Mouse (Mus musculus) hindbrain, embryonic 14.5 days (tissue): ENCODE results near the gene Clic4. TPM values are rescaled to one million over a fixed set of nuclear protein-coding genes. Genes with fewer than 3 reads are reported as not detected.
A peak's percentile ranks its signal among the peaks of the same experiment; 100 is the strongest.
"Not testable (repeated sequence)": the region's sequence is repeated elsewhere in the genome, so short reads cannot be mapped to it uniquely, and the experiment has no call there.

Experiments
- ATAC-seq: fragments of 200-750 bp; cut with Nextera tagmentation; 2 replicates; pipeline ENCODE4 v1.8.0; 2017; ENCODE audit warnings: moderate number of reproducible peaks, mild to moderate bottlenecking, moderate TSS enrichment, moderate library complexity; ENCODE audit not compliant: low FRiP score
- DNase-seq: peaks from one replicate; pipeline ENCODE4 v3.0.0-alpha.2; 2015; ENCODE audit warnings: low spot score
- H3K27ac ChIP-seq: fragments of 300-500 bp; sonication (generic); 2 replicates; pipeline ENCODE4 v1.5.1; 2014; ENCODE audit warnings: mild to moderate bottlenecking, moderate library complexity
- H3K27me3 ChIP-seq: fragments of 300-500 bp; sonication (generic); 2 replicates; pipeline ENCODE4 v1.6.1; 2014; ENCODE audit warnings: mild to moderate bottlenecking, low read length, mixed read lengths; ENCODE audit not compliant: control insufficient read depth, insufficient read depth
- H3K36me3 ChIP-seq: fragments of 300-500 bp; sonication (generic); replicated peaks from 2 replicates; pipeline ENCODE4 v1.6.1; 2014; ENCODE audit not compliant: control insufficient read depth, insufficient read depth
- H3K4me1 ChIP-seq: fragments of 300-500 bp; sonication (generic); replicated peaks from 2 replicates; pipeline ENCODE4 v1.6.1; 2014; ENCODE audit warnings: antibody characterized with exemption, low read length, mixed read lengths; ENCODE audit not compliant: control insufficient read depth, insufficient read depth
- H3K4me2 ChIP-seq: fragments of 300-500 bp; sonication (generic); replicated peaks from 2 replicates; pipeline ENCODE4 v1.6.1; 2014; ENCODE audit warnings: mild to moderate bottlenecking, moderate library complexity
- H3K4me3 ChIP-seq: fragments of 300-500 bp; sonication (generic); replicated peaks from 2 replicates; pipeline ENCODE4 v1.5.1; 2014; ENCODE audit warnings: mild to moderate bottlenecking, low read length
- H3K9ac ChIP-seq: fragments of 300-500 bp; sonication (generic); 2 replicates; pipeline ENCODE4 v1.6.1; 2014
- H3K9me3 ChIP-seq: fragments of 300-500 bp; sonication (generic); 2 replicates; pipeline ENCODE4 v1.6.1; 2016; ENCODE audit warnings: low read length; ENCODE audit not compliant: control insufficient read depth
- WGBS: fragments of 180-500 bp; shearing (Covaris S2); extraction: QIAGEN DNeasy Blood & Tissue Kit; methylation state at CpG from one replicate; pipeline ENCODE4 v1.1.7; 2014; 5-methylcytosine and 5-hydroxymethylcytosine counted together
- polyA plus RNA-seq: library from polyadenylated mRNA; unstranded; fragments of >200 nt; fragmentation: Nextera tagmentation; extraction: Ambion mirVana; gene quantifications from 2 replicates; pipeline ENCODE4 v1.2.1, GENCODE M21; 2014

Gene Clic4
- polyA plus RNA-seq, 1 experiment from 2014 or later, result 43.2 TPM

DNA sequence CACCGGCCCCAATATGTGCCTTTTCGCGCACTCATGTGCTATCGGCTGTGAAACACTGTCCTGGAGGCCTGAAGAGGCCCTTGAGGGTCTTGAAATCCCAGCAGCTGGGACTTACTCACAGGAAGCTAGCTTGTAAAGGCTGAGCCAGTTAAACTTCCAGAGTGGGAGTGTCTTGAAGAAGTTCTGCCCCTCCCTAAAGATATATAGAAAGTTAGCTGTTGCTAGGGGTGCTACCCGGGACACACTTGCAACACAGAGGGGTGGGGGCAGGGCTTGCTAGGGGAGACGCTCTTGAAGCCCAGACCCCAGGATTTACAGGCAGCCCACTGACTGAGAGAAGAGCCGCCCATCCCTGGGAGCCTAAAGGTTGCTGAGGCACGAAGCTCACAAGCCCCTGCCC lies 12.8 kb upstream of the Clic4 start:
- no peak for DNase-seq
- Histone ChIP-seq H3K27me3 (no peaks in the 10 kb centered on the region), H3K27ac (no peak overlapping the region), H3K9me3 (no peaks in the 10 kb centered on the region), H3K36me3 (no peaks in the 10 kb centered on the region), H3K4me1 (no peaks in the 10 kb centered on the region), H3K4me2 (no peak overlapping the region), H3K9ac (no peak overlapping the region), H3K4me3 (no peak overlapping the region)
- 58% methylated on average over 8 of the region's 8 CpGs for WGBS
- no peak for ATAC-seq

GRCm38 (mm10) chr4:135283875-135284274 lies 11.3 kb upstream of the Clic4 start:
- no peak overlapping the region for H3K4me3 ChIP-seq
- no peak overlapping the region for H3K4me2 ChIP-seq
- H3K4me1 ChIP-seq, result no peaks in the 10 kb centered on the region
- WGBS, result 87% methylated on average over 7 of the region's 7 CpGs
- H3K27me3 ChIP-seq, result no peaks in the 10 kb centered on the region
- H3K9me3 ChIP-seq, result no peaks in the 10 kb centered on the region
- DNase-seq (no peak), ATAC-seq (no peak)
- no peaks in the 10 kb centered on the region for H3K36me3 ChIP-seq
- no peak overlapping the region for H3K27ac ChIP-seq
- H3K9ac ChIP-seq, result no peak overlapping the region

DNA sequence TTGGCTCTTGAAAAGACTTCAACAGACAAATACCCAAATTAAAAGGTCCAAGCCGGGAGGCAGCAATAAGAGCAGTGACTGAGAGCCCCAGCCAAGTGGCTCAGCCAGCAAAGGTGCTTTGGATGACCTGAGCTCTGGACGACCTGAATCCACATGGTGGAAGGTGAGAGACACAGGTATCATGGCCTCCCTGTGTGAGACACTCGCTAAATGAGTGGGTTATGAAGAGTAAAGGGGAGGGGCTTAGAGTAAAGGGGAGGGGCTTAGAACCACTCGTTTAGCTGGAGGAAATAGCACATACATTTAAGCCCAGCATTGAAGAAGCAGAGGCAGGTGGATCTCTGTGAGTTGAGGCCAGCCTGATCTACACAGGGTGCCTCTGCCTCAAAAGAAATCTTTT lies 10.8 kb upstream of the Clic4 start:
- Histone ChIP-seq H3K9ac (no peak overlapping the region), H3K4me2 (no peak overlapping the region), H3K4me3 (no peak overlapping the region), H3K36me3 (no peaks in the 10 kb centered on the region), H3K27me3 (no peaks in the 10 kb centered on the region), H3K9me3 (no peaks in the 10 kb centered on the region), H3K27ac (no peak overlapping the region), H3K4me1 (no peaks in the 10 kb centered on the region)
- ATAC-seq, result no peak
- 79% methylated on average over 4 of the region's 4 CpGs for WGBS
- DNase-seq, result no peak

DNA sequence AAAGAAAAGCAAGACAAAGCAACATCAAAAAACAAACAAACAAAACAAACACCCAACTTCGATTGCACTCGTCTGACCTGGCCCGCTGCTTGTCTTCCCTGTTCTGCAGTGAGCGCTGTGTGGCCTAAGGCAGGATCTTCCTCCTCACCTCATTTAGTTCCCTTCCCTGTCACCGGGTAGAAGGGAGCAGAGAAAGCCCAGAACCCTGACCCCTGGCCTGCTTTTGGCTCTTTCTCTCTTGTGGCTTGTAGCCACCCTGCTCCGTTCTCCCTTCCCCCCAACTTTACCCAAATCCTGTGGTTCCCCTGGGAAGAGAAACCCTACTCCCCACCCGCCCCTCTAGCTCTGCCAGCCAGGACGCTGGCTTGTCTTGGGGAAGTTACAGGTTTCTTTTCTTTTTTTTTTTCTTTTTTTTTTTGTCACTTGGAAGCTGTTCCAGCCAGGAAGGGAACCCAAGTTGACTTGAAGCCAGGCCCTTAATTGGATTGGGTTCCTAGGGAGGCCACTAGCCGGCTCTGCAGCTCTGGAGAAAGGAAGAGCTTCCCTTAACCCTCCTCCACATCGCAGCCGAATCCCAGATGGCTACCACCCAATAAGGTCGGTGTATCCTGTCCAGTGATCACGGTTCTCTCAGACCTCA lies 10.2 kb upstream of the Clic4 start:
- no peaks in the 10 kb centered on the region for H3K9me3 ChIP-seq
- H3K4me1 ChIP-seq, result no peaks in the 10 kb centered on the region
- H3K27ac ChIP-seq, result no peak overlapping the region
- no peaks in the 10 kb centered on the region for H3K27me3 ChIP-seq
- no peaks in the 10 kb centered on the region for H3K36me3 ChIP-seq
- WGBS, result 72% methylated on average over 13 of the region's 13 CpGs
- DNase-seq (no peak), ATAC-seq (no peak)
- no peak overlapping the region for H3K4me2 ChIP-seq
- no peak overlapping the region for H3K9ac ChIP-seq
- H3K4me3 ChIP-seq, result no peak overlapping the region

DNA sequence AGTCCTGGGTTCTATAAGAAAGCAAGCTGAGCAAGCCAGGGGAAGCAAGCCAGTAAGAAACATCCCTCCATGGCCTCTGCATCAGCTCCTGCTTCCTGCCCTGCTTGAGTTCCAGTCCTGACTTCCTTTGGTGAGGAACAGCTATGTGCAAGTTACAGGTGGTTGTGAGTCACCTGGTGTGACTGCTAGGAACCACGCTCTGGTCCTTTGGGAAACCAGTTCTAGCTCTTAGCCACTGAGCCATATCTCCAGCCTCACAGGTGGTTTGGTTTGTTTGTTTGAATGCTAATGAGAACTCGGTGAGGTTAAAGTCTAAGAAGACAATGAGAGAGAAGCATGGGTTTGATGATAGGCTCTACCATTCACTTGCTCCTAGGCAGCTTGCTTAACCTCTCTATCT lies 7.4 kb upstream of the Clic4 start:
- ATAC-seq, H3K4me1 ChIP-seq: not testable (repeated sequence)

DNA sequence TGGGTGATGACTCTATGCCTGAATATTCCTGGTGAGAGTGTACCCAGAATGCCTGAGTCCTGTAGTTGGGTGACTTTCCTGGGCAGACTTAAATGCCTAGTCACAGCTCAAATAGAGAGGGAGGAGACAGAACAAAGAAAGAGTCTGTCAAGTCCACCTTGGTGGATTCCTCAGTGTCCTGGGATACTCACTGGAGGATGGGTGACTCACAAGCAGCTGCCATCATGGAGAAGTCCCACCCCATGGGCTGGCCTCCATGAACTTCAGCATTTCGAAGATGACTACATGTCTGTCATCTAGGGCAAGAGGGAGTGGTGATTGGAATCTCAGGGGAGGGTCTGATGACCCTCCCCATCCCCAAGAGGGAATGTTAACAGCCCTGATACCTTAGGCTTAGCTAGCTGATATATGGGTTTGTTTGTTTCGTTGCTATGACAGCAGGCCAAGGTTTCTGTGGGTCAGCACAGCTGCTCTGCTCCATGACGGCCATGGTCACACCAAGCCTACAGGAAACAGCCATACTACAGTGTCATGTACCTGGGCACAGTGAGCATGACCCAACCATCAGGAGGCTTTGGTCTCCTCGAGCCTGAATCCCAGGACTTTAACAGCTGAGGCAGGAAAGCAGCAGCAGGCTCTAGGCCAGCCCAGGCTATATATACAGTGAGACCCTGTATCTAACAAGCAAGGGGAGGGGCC lies 4.2 kb upstream of the Clic4 start:
- no peaks in the 10 kb centered on the region for H3K4me1 ChIP-seq
- ATAC-seq (no peak), DNase-seq (no peak)
- WGBS, result 68% methylated on average over 4 of the region's 4 CpGs
- no peak overlapping the region for H3K9ac ChIP-seq
- no peaks in the 10 kb centered on the region for H3K27me3 ChIP-seq
- H3K36me3 ChIP-seq, result no peaks in the 10 kb centered on the region
- no peak overlapping the region for H3K4me2 ChIP-seq
- H3K4me3 ChIP-seq, result no peak overlapping the region
- H3K27ac ChIP-seq, result no peak overlapping the region
- H3K9me3 ChIP-seq, result no peaks in the 10 kb centered on the region

More for the DNA sequence above, 7.4 kb upstream of the Clic4 start:
- H3K4me2 ChIP-seq, DNase-seq, H3K36me3 ChIP-seq, H3K4me3 ChIP-seq, H3K27ac ChIP-seq, H3K27me3 ChIP-seq, H3K9ac ChIP-seq, H3K9me3 ChIP-seq: not testable (repeated sequence)
- WGBS, result 79% methylated on average over 2 of the region's 2 CpGs

DNA sequence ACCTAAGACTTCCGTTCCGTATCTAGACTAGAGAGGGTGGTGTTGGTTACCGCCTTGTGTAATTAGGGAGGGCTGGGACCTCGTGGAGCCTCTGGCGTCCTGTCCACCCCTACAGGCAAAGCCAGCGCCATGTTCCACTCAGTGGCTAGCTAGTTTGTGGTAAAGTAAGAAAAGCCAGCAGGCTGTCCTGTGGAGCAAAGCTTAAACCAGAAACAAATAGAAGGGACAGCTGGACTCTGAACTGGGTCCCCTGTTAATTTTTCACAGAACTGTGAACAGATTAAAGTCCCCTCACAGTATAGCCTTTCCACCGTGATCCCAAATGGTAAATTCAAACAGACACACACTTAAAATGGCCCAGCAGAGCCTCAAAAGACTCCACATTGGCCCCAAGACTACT lies 2.1 kb upstream of the Clic4 start:
- peaks cover 18% of the 10 kb centered on the region for H3K4me1 ChIP-seq
- H3K9me3 ChIP-seq, result no peaks in the 10 kb centered on the region
- no peak for ATAC-seq
- H3K27me3 ChIP-seq, result no peaks in the 10 kb centered on the region
- no peak overlapping the region for H3K27ac ChIP-seq
- no peaks in the 10 kb centered on the region for H3K36me3 ChIP-seq
- no peak overlapping the region for H3K4me2 ChIP-seq
- no peak for DNase-seq
- no peak overlapping the region for H3K9ac ChIP-seq
- WGBS, result 77% methylated on average over 7 of the region's 7 CpGs
- no peak overlapping the region for H3K4me3 ChIP-seq

GRCm38 (mm10) chr4:135273307-135273682 lies 681 bp upstream of the Clic4 start:
- peak overlapping the region; percentile 66 for H3K4me3 ChIP-seq
- WGBS, result 2% methylated on average over 17 of the region's 17 CpGs
- no peak for DNase-seq
- H3K4me2 ChIP-seq, result peak overlapping the region; percentile 67
- H3K9ac ChIP-seq, result no peak overlapping the region
- no peaks in the 10 kb centered on the region for H3K36me3 ChIP-seq
- H3K27me3 ChIP-seq, result no peaks in the 10 kb centered on the region
- peaks cover 29% of the 10 kb centered on the region for H3K4me1 ChIP-seq
- no peaks in the 10 kb centered on the region for H3K9me3 ChIP-seq
- no peak overlapping the region for H3K27ac ChIP-seq
- ATAC-seq, result no peak

GRCm38 (mm10) chr4:135271881-135272616 lies 565 bp downstream of the Clic4 start:
- Histone ChIP-seq H3K27me3 (no peaks in the 10 kb centered on the region), H3K4me3 (peak overlapping the region; percentile 66), H3K36me3 (no peaks in the 10 kb centered on the region), H3K9ac (peak overlapping the region; percentile 80), H3K4me2 (peak overlapping the region; percentile 67), H3K27ac (peak overlapping the region; percentile 91), H3K4me1 (peaks cover 37% of the 10 kb centered on the region), H3K9me3 (no peaks in the 10 kb centered on the region)
- DNase-seq, result peak; percentile 40
- ATAC-seq, result peak; percentile 65
- under 1% methylated on average over 67 of the region's 67 CpGs for WGBS
